Mouse (Mus musculus): Measurements from ENCODE around the gene Pcbp4. TPM values are rescaled to one million over a fixed set of nuclear protein-coding genes. Genes with fewer than 3 reads are reported as not detected.

Pcbp4 gene
- polyA plus RNA-seq, 1 experiment, result 19.2 TPM

DNA sequence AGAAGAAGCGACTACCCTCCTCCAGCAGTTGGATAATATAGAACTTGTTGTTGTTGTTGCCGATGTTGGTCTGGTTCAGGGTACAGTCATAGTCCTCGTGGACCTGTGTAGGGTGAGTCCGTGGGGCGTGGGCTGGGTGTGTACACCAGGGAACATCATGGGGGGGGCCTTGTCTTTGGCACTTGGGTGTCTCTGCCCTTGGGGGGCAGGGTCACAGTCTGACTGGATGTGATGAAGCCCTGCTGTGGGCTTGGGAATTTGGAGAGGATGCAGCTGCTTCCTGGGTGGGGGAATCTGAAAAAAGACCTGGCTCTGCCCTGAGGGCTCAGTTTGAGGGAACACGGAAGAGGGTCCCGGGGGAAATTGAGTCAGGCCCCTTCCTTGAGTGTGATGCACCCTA is 22.0 kb downstream of the Pcbp4 start:
- no peak overlapping the region for H3K4me3 ChIP-seq (replicated peaks; ENCODE audit: control insufficient read depth, low read depth, low read length)
- no peak overlapping the region for H3K27ac ChIP-seq (ENCODE audit: control insufficient read depth, insufficient read depth, low read depth, low read length, poor library complexity)
- WGBS, result 60% methylated on average over 7 of the region's 7 CpGs
- TF ChIP-seq CTCF (IDR thresholded peaks at IDR 0.05; ENCODE audit: control insufficient read depth, insufficient read depth, low read length), result no peak
- no peak for TF ChIP-seq POLR2A (IDR thresholded peaks at IDR 0.05; ENCODE audit: borderline replicate concordance, control insufficient read depth, low read depth, low read length)
- H3K4me1 ChIP-seq (ENCODE audit: control insufficient read depth, insufficient read depth, low read length), result no peaks in the 10 kb centered on the region; the same call in 1 of the 2 replicates

DNA sequence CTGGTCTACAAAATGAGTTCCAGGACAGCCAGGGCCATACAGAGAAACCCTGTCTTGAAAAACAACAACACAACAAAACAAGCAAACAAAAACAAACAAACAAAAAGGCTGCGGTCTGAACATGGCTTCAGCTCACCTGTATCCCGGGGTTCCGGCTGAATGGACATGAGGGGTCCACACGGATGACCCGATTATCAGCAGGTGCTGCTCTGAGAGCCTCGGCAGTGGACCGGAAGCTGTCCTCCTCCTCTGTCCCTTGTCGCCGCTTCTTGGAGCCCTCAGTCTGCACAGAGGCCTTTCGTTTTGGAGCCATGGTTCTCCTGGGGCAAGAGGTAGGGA is 22.5 kb downstream of the Pcbp4 start, which contains the start of gene Rrp9:
Gene Rrp9 (plus strand): TSS at position 301 of the 339 bp plus-strand sequence.
- no peak for TF ChIP-seq CTCF (IDR thresholded peaks at IDR 0.05; ENCODE audit: control insufficient read depth, insufficient read depth, low read length)
- Histone ChIP-seq H3K4me1 (ENCODE audit: control insufficient read depth, insufficient read depth, low read length) (no peaks in the 10 kb centered on the region; the same call in 1 of the 2 replicates), H3K27ac (ENCODE audit: control insufficient read depth, insufficient read depth, low read depth, low read length, poor library complexity) (peak within 1 kb of the TSS; percentile 10), H3K4me3 (replicated peaks; ENCODE audit: control insufficient read depth, low read depth, low read length) (peak within 1 kb of the TSS; percentile 49)
- WGBS, result 31% methylated on average over 10 of the region's 10 CpGs

DNA sequence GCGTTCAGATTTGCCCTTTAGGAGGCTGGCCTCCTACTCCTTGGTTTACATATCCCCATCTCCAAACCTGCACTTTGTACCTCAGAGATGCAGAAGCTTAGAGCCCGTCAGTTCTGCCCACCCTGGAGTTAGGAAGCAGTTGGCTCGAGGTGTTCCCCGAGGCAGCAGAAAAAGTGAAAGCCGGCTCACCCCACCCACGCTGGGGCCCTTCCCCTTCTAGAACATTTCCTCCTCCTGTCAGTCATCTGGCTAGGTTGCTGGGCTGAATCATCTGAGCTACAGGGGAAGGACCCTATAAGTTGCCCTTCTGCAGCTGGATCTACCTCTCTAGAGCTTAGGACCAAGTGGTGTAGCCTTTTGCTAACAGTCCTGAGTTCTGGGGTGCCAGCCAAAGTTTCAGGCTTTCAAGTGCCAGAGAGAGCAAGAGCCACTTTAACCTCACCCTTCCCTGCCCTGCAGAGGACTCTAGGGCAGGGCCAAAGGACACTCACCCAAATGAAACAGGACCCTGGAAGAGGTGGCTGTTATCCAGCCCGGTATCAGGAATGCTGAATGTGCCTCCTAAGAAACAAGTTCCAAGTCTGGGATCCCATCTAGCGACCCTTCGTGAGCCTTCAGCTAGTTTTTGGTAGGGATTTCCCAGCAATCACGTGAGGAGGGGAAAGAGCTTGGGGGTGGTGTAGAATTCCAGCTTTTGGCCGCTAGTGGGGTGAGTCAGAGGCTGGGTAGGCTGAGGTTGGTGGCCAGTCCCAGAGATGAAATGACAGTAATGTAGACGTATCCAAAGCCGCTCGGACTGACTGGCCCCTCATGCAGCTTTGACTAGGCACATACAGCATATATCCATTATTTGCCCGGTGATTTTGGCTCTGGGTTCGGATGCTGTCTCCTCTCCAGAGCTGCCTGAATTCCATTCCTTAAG is 23.2 kb downstream of the Pcbp4 start:
- Histone ChIP-seq H3K4me1 (ENCODE audit: control insufficient read depth, insufficient read depth, low read length) (no peaks in the 10 kb centered on the region; the same call in 1 of the 2 replicates), H3K4me3 (replicated peaks; ENCODE audit: control insufficient read depth, low read depth, low read length) (peak overlapping the region; percentile 49), H3K27ac (ENCODE audit: control insufficient read depth, insufficient read depth, low read depth, low read length, poor library complexity) (peak overlapping the region; percentile 10)
- WGBS, result 8% methylated on average over 16 of the region's 16 CpGs
- TF ChIP-seq CTCF (IDR thresholded peaks at IDR 0.05; ENCODE audit: control insufficient read depth, insufficient read depth, low read length) (no peak), POLR2A (IDR thresholded peaks at IDR 0.05; ENCODE audit: borderline replicate concordance, control insufficient read depth, low read depth, low read length) (no peak)

DNA sequence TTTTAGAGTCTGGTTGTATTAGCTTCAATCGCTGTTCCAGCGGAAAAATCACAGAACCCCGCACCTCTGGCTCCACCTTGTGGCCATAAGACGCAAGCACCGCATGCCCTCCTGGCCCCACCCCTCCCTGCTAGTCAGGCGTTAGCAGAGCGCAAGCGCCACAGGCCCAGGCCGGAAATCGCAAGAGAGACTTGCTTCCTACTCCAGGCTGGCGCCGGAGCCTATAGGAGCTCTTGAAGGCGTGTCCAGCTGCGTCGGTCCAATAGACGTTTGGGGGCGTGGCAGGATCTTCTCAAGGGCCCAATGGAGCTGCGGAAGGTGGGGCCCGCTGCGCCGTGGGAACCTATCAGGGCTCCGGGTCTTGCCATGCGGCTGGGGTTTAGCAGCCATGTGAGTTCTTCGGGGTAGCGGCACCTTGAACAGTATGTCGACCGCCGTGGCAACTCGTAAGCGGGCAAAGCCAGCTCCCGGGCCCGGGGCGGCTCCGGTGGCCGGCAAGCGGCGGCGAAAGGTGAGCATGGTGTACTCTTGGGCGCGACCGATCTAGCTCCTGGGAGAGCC is 23.9 kb downstream of the Pcbp4 start, which contains the start of gene Parp3:
Gene Parp3 (minus strand): TSS at position 26 of the 561 bp plus-strand sequence.
- under 1% methylated on average over 41 of the region's 41 CpGs for WGBS
- H3K4me1 ChIP-seq (ENCODE audit: control insufficient read depth, insufficient read depth, low read length), result no peaks in the 10 kb centered on the region; the same call in 1 of the 2 replicates

DNA sequence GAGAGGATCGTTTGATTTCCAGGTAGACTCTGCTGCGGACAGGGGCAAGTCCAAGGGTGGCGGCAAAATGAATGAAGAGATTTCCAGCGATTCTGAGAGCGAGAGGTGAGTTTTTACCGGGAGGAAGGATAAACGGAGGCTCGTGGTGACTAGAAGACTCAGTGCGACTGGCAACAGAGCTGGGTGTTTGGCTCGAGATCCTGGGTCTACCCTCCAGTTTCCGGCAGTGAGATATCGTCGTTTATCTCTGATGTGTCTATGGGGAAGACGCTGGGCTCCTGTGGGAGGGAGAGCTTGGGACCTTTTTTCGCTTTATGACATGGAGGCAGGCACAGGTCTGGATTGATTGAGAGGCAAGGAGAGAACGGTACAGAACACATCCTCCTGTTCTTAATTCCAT is 24.6 kb downstream of the Pcbp4 start:
- Histone ChIP-seq H3K27ac (ENCODE audit: control insufficient read depth, insufficient read depth, low read depth, low read length, poor library complexity) (no peak overlapping the region), H3K4me3 (replicated peaks; ENCODE audit: control insufficient read depth, low read depth, low read length) (peak overlapping the region; percentile 60), H3K4me1 (ENCODE audit: control insufficient read depth, insufficient read depth, low read length) (no peaks in the 10 kb centered on the region; the same call in 1 of the 2 replicates)
- TF ChIP-seq POLR2A (IDR thresholded peaks at IDR 0.05; ENCODE audit: borderline replicate concordance, control insufficient read depth, low read depth, low read length) (no peak), CTCF (IDR thresholded peaks at IDR 0.05; ENCODE audit: control insufficient read depth, insufficient read depth, low read length) (no peak)
- under 1% methylated on average over 16 of the region's 16 CpGs for WGBS

More for the DNA sequence above, 23.9 kb downstream of the Pcbp4 start, which contains the start of gene Parp3:
- Histone ChIP-seq H3K27ac (ENCODE audit: control insufficient read depth, insufficient read depth, low read depth, low read length, poor library complexity) (peak within 1 kb of the TSS; percentile 10), H3K4me3 (replicated peaks; ENCODE audit: control insufficient read depth, low read depth, low read length) (peak within 1 kb of the TSS; percentile 60)
- TF ChIP-seq CTCF (IDR thresholded peaks at IDR 0.05; ENCODE audit: control insufficient read depth, insufficient read depth, low read length), result peak; percentile 95
- peak; percentile 22; the same call in 1 of the 2 replicates for TF ChIP-seq POLR2A (IDR thresholded peaks at IDR 0.05; ENCODE audit: borderline replicate concordance, control insufficient read depth, low read depth, low read length)

DNA sequence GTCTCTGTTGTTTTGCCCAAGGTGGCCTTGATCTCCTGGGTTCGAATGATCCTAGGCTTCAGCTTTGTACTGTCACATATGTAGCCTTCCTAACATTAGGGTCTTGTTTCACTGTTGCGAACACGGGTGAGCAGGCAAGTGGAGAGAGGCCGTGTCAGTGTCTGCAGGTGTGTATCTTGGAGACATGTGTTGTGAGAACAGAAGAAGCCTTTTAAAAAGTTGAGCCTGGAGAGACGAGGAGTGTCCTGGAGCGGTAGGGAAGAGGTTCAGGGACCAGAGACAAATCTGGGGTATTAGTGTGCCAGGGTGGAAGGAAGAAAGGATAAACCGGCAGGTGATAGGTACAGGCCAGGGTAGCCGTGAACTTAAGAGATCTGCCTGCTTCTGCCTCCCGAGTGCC is 25.0 kb downstream of the Pcbp4 start:
- Histone ChIP-seq H3K27ac (ENCODE audit: control insufficient read depth, insufficient read depth, low read depth, low read length, poor library complexity) (no peak overlapping the region), H3K4me1 (ENCODE audit: control insufficient read depth, insufficient read depth, low read length) (no peaks in the 10 kb centered on the region; the same call in 1 of the 2 replicates), H3K4me3 (replicated peaks; ENCODE audit: control insufficient read depth, low read depth, low read length) (no peak overlapping the region)
- 68% methylated on average over 9 of the region's 9 CpGs for WGBS
- no peak for TF ChIP-seq POLR2A (IDR thresholded peaks at IDR 0.05; ENCODE audit: borderline replicate concordance, control insufficient read depth, low read depth, low read length)

DNA sequence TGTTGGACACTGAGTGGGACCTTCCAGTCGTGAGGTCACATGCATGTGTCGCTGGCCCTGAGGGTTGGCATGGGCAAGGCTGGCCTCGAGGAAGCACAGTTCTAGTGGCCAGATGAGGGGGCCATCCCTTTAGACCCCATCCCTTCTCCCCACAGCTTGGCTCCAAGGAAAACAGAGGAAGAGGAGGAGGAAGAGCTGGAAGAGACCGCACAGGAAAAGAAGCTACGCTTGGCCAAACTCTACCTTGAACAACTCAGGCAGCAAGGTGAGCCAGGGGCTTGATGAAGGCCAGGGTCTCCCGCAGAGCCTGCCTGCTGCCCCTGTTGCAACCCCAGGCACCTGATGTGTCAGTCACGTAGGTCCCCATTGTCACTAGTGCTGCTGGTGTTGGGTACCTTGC is 27.4 kb downstream of the Pcbp4 start:
- WGBS, result 84% methylated on average over 7 of the region's 7 CpGs
- no peak overlapping the region for H3K27ac ChIP-seq (ENCODE audit: control insufficient read depth, insufficient read depth, low read depth, low read length, poor library complexity)
- H3K4me3 ChIP-seq (replicated peaks; ENCODE audit: control insufficient read depth, low read depth, low read length), result no peak overlapping the region
- no peaks in the 10 kb centered on the region; the same call in 1 of the 2 replicates for H3K4me1 ChIP-seq (ENCODE audit: control insufficient read depth, insufficient read depth, low read length)
- TF ChIP-seq CTCF (IDR thresholded peaks at IDR 0.05; ENCODE audit: control insufficient read depth, insufficient read depth, low read length), result no peak
- no peak for TF ChIP-seq POLR2A (IDR thresholded peaks at IDR 0.05; ENCODE audit: borderline replicate concordance, control insufficient read depth, low read depth, low read length)

DNA sequence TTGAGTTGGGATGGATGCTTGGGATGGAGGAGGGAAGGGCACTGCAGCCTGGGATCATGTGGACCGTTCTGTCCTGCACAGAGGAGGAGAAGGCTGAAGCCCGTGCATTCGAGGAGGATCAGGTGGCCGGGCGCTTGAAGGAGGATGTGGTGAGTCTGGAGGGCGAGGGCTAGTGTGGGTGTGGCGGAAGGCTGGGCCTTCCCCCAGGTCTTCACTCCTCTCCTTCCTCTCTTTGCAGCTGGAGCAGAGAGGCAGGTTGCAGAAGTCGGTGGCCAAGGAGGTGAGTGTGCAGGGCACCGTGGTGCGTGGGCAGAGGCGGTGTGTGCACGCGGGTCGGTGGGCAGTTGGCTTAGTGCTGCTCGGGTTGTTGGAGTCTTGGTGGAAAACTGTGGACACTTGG is 28.0 kb downstream of the Pcbp4 start:
- no peak overlapping the region for H3K27ac ChIP-seq (ENCODE audit: control insufficient read depth, insufficient read depth, low read depth, low read length, poor library complexity)
- no peaks in the 10 kb centered on the region; the same call in 1 of the 2 replicates for H3K4me1 ChIP-seq (ENCODE audit: control insufficient read depth, insufficient read depth, low read length)
- no peak overlapping the region for H3K4me3 ChIP-seq (replicated peaks; ENCODE audit: control insufficient read depth, low read depth, low read length)
- no peak for TF ChIP-seq CTCF (IDR thresholded peaks at IDR 0.05; ENCODE audit: control insufficient read depth, insufficient read depth, low read length)
- TF ChIP-seq POLR2A (IDR thresholded peaks at IDR 0.05; ENCODE audit: borderline replicate concordance, control insufficient read depth, low read depth, low read length), result no peak
- 40% methylated on average over 15 of the region's 15 CpGs for WGBS
